8 mouse cellular contexts compared by ENCODE assay signal in the genomic region with DNA sequence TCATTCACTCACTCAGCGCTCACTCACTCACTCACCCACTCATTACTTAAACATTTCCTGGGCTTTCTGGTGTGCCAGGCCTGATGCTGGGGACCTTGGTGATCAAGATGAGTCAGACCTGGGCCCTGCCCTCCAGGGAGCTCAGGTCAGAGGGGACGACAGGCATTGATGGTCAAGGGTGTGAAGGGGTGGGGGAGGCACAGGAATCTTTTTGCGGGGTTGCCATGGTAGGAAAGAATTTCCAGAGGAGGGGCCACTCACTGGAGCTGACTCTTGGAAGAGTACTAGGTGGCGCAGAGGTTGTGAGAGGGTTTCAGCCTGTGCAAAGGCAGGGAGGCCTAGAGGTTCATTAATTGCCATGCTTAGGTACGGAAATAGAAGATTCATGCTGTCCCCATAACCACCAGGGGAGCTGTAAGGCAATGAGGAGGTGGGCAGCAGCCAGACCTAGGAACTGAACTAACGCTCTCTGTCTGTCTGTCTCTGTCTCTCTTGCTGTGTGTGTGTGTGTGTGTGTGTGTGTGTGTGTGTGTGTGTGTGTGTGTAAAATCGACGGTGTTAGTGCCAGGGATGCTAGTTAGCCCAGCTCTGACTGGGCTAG. TPM values are rescaled to one million over a fixed set of nuclear protein-coding genes. Genes with fewer than 3 reads are reported as not detected.
A peak's percentile ranks its signal among the peaks of the same experiment; 100 is the strongest.
DNase-seq lines count a peak whose midpoint lies in the region; ATAC-seq and TF ChIP-seq lines count a peak whose summit lies in the region.

No protein-coding gene starts in this region.

- no peak overlapping the region for H3K27ac ChIP-seq in heart, embryonic 13.5 days (replicated peaks)
- H3K27ac ChIP-seq in hindbrain, embryonic 10.5 days = peak overlapping the region; percentile 40; the same call in 1 of the 2 replicates
- H3K27ac ChIP-seq in midbrain, embryonic 14.5 days (replicated peaks; ENCODE audit: low read depth, low read length) = no peak overlapping the region

- intact Hi-C loops in gastrocnemius, postnatal 36 days (cut with DNase I) = no loop called here

- DNase-seq in heart, adult 18-20 months = no peak
- no peak for DNase-seq in Patski (ENCODE audit: low read depth, low spot score)
- no peak for DNase-seq in hindbrain, embryonic 10.5 days (ENCODE audit: low spot score)
- DNase-seq in midbrain, embryonic 14.5 days = peak; percentile 34
- DNase-seq in urinary bladder, adult 18-20 months (ENCODE audit: low spot score in 2 of 2) = no peak
- no peak for DNase-seq in gastrocnemius, postnatal 36 days
- DNase-seq in right cerebral cortex, postnatal 36 days (ENCODE audit: low spot score in 2 of 2) = no peak

- peak overlapping the region; percentile 49 for H3K4me3 ChIP-seq in heart, embryonic 13.5 days
- peak overlapping the region; percentile 42 for H3K4me3 ChIP-seq in hindbrain, embryonic 10.5 days
- H3K4me3 ChIP-seq in midbrain, embryonic 14.5 days (replicated peaks; ENCODE audit: low read depth, low read length) = peak overlapping the region; percentile 26

- no peaks in the 10 kb centered on the region for H3K9me3 ChIP-seq in heart, embryonic 13.5 days
- H3K9me3 ChIP-seq in hindbrain, embryonic 10.5 days = no peaks in the 10 kb centered on the region
- no peaks in the 10 kb centered on the region for H3K9me3 ChIP-seq in midbrain, embryonic 14.5 days (ENCODE audit: control insufficient read depth, low read length)

- peak overlapping the region; percentile 68 for H3K4me2 ChIP-seq in heart, embryonic 13.5 days
- H3K4me2 ChIP-seq in midbrain, embryonic 14.5 days (ENCODE audit: low read length) = peak overlapping the region; percentile 47

- no peak for TF ChIP-seq CTCF in Patski (IDR thresholded peaks at IDR 0.05)

- CTCF ChIA-PET in Patski (lab: Charles Lee) = interaction anchor here (1.0 to 1.5 kb wide), 5 partner anchors 9 to 30 kb away, joined by 3 to 5 read pairs (median 3); no protein-coding TSS in a partner anchor

- H3K36me3 ChIP-seq in heart, embryonic 13.5 days = peaks cover 10% of the 10 kb centered on the region
- peaks cover 6% of the 10 kb centered on the region; the same call in 1 of the 2 replicates for H3K36me3 ChIP-seq in hindbrain, embryonic 10.5 days
- peaks cover 10% of the 10 kb centered on the region for H3K36me3 ChIP-seq in midbrain, embryonic 14.5 days (ENCODE audit: control insufficient read depth, insufficient read depth, low read length)

- H3K4me1 ChIP-seq in heart, embryonic 13.5 days = peaks cover 30% of the 10 kb centered on the region
- peaks cover 30% of the 10 kb centered on the region for H3K4me1 ChIP-seq in hindbrain, embryonic 10.5 days (replicated peaks)
- no peaks in the 10 kb centered on the region for H3K4me1 ChIP-seq in midbrain, embryonic 14.5 days (ENCODE audit: control insufficient read depth, insufficient read depth, low read length)

- in situ Hi-C loops in Patski (cut with MboI; ENCODE audit: low pct_unique_long_range_greater_than_20kb) = no loop called here

- no peaks in the 10 kb centered on the region for H3K27me3 ChIP-seq in heart, embryonic 13.5 days (replicated peaks)
- H3K27me3 ChIP-seq in Patski = no peaks in the 10 kb centered on the region
- H3K27me3 ChIP-seq in hindbrain, embryonic 10.5 days (ENCODE audit: insufficient read depth, poor library complexity, severe bottlenecking) = peaks cover 46% of the 10 kb centered on the region
- no peaks in the 10 kb centered on the region for H3K27me3 ChIP-seq in midbrain, embryonic 14.5 days (ENCODE audit: control insufficient read depth, insufficient read depth, low read length)

- no peak for ATAC-seq in heart, embryonic 13.5 days (ENCODE audit: extremely low read depth, insufficient number of reproducible peaks, low FRiP score, low TSS enrichment)
- peak; percentile 23 for ATAC-seq in Patski
- no peak for ATAC-seq in midbrain, embryonic 14.5 days (ENCODE audit: low FRiP score, low TSS enrichment)

- peak overlapping the region; percentile 68 for H3K9ac ChIP-seq in heart, embryonic 13.5 days
- H3K9ac ChIP-seq in midbrain, embryonic 14.5 days (replicated peaks; ENCODE audit: low read length) = no peak overlapping the region

- WGBS in heart, embryonic 13.5 days = 30% methylated on average over 8 of the region's 8 CpGs
- WGBS in hindbrain, embryonic 10.5 days = 40% methylated on average over 6 of the region's 8 CpGs
- WGBS in midbrain, embryonic 14.5 days = 45% methylated on average over 8 of the region's 8 CpGs

- POLR2A ChIA-PET in Patski (lab: Charles Lee) = interaction anchor here (1.2 to 1.7 kb wide), 2 partner anchors 13 to 20 kb away, joined by 3 to 4 read pairs; no protein-coding TSS in a partner anchor

RNA-seq across cellular contexts. Expression of gene Cnfn, which starts 7.7 kb away (rescaled TPM):
- not detected in 2 replicates for polyA plus RNA-seq in heart, embryonic 13.5 days (2015; fragmentation: Nextera tagmentation; extraction: Ambion mirVana)
- not detected for total RNA-seq in heart, adult 18-20 months (2021)
- polyA plus RNA-seq in Patski (2021) = not detected
- not detected in 2 replicates for polyA plus RNA-seq in hindbrain, embryonic 10.5 days (2016; fragmentation: Nextera tagmentation; extraction: Ambion mirVana)
- not detected in 2 replicates for polyA plus RNA-seq in midbrain, embryonic 14.5 days (2014; fragmentation: Nextera tagmentation; extraction: Ambion mirVana)
- not detected for total RNA-seq in gastrocnemius, postnatal 36 days (2021)

RNA-seq across cellular contexts. Expression of gene Lipe, which starts 21.3 kb away (rescaled TPM):
- 5.7 and 6.9 TPM in 2 replicates for polyA plus RNA-seq in heart, embryonic 13.5 days (2015; fragmentation: Nextera tagmentation; extraction: Ambion mirVana)
- 10 to 100 TPM; 36.8 to 75.1 TPM for total RNA-seq in heart, adult 18-20 months (2021)
- polyA plus RNA-seq in Patski (2021) = 13.2 TPM
- polyA plus RNA-seq in hindbrain, embryonic 10.5 days (2016; fragmentation: Nextera tagmentation; extraction: Ambion mirVana) = 6.0 and 8.6 TPM in 2 replicates
- polyA plus RNA-seq in midbrain, embryonic 14.5 days (2014; fragmentation: Nextera tagmentation; extraction: Ambion mirVana) = 3.8 and 9.2 TPM in 2 replicates
- total RNA-seq in gastrocnemius, postnatal 36 days (2021) = 10 to 100 TPM; 18.6 to 20.6 TPM

RNA-seq across cellular contexts. Expression of gene Cxcl17, which starts 35.5 kb away (rescaled TPM):
- polyA plus RNA-seq in heart, embryonic 13.5 days (2015; fragmentation: Nextera tagmentation; extraction: Ambion mirVana) = 0.27 and 0.40 TPM in 2 replicates
- total RNA-seq in heart, adult 18-20 months (2021) = 1 to 10 TPM in 1 of 2 experiments, not detected in 1; 1.1 TPM
- polyA plus RNA-seq in Patski (2021) = 0.10 TPM
- polyA plus RNA-seq in hindbrain, embryonic 10.5 days (2016; fragmentation: Nextera tagmentation; extraction: Ambion mirVana) = 0.45 and 0.63 TPM in 2 replicates
- polyA plus RNA-seq in midbrain, embryonic 14.5 days (2014; fragmentation: Nextera tagmentation; extraction: Ambion mirVana) = 0.29 TPM in 1 of 2 replicates, not detected in the other
- total RNA-seq in gastrocnemius, postnatal 36 days (2021) = not detected
